Mouse (Mus musculus): ENCODE measurements around the gene 9230102O04Rik. TPM values are rescaled to one million over a fixed set of nuclear protein-coding genes. Genes with fewer than 3 reads are reported as not detected.

The 9230102O04Rik gene
- polyA plus RNA-seq, 2 experiments: not detected

GRCm38 (mm10) chr2:9871141-9871716 lies 18.1 kb downstream of the 9230102O04Rik start:
- no peak overlapping the region for H3K9ac ChIP-seq (ENCODE audit: low read depth, low read length, severe bottlenecking)
- H3K4me1 ChIP-seq (ENCODE audit: control insufficient read depth, insufficient read depth, low read length): no peaks in the 10 kb centered on the region; the same call in 1 of the 2 replicates
- H3K9me3 ChIP-seq (ENCODE audit: control insufficient read depth, low read length): no peaks in the 10 kb centered on the region
- no peak overlapping the region for H3K27ac ChIP-seq (replicated peaks; ENCODE audit: low read depth, low read length)
- no peak for DNase-seq (ENCODE audit: low spot score)
- WGBS: 32% methylated on average over 4 of the region's 4 CpGs
- ATAC-seq (ENCODE audit: low FRiP score, low read depth): no peak
- H3K36me3 ChIP-seq (ENCODE audit: control insufficient read depth, insufficient read depth, low read length): no peaks in the 10 kb centered on the region
- H3K4me2 ChIP-seq (replicated peaks; ENCODE audit: low read depth, low read length, severe bottlenecking): no peak overlapping the region
- H3K4me3 ChIP-seq (replicated peaks; ENCODE audit: low read length): no peak overlapping the region
- no peak for TF ChIP-seq POLR2A (IDR thresholded peaks at IDR 0.05; ENCODE audit: borderline replicate concordance, extremely low read depth, insufficient read depth, insufficient read length)
- H3K27me3 ChIP-seq (ENCODE audit: control insufficient read depth, insufficient read depth, low read length): peaks cover 71% of the 10 kb centered on the region

- Histone ChIP-seq H3K4me1 (ENCODE audit: control insufficient read depth, insufficient read depth, low read length) (no peaks in the 10 kb centered on the region), H3K27me3 (ENCODE audit: control insufficient read depth, insufficient read depth, low read length) (peaks cover 31% of the 10 kb centered on the region; the same call in 1 of the 2 replicates), H3K4me3 (replicated peaks; ENCODE audit: low read length) (no peak overlapping the region), H3K36me3 (ENCODE audit: control insufficient read depth, insufficient read depth, low read length) (no peaks in the 10 kb centered on the region), H3K9me3 (ENCODE audit: control insufficient read depth, low read length) (no peaks in the 10 kb centered on the region), H3K27ac (replicated peaks; ENCODE audit: low read depth, low read length) (no peak overlapping the region), H3K9ac (ENCODE audit: low read depth, low read length, severe bottlenecking) (no peak overlapping the region), H3K4me2 (replicated peaks; ENCODE audit: low read depth, low read length, severe bottlenecking) (no peak overlapping the region)
- ATAC-seq (ENCODE audit: low FRiP score, low read depth) (no peak), DNase-seq (ENCODE audit: low spot score) (no peak)
- 48% methylated on average over 12 of the region's 12 CpGs for WGBS
- TF ChIP-seq POLR2A (IDR thresholded peaks at IDR 0.05; ENCODE audit: borderline replicate concordance, extremely low read depth, insufficient read depth, insufficient read length): no peak
These were observed 22.1 kb downstream of the 9230102O04Rik start for GRCm38 (mm10) chr2:9867092-9867825.

GRCm38 (mm10) chr2:9860698-9861097 lies 28.6 kb downstream of the 9230102O04Rik start:
- ATAC-seq (ENCODE audit: low FRiP score, low read depth): no peak
- H3K27ac ChIP-seq (replicated peaks; ENCODE audit: low read depth, low read length): no peak overlapping the region
- H3K9me3 ChIP-seq (ENCODE audit: control insufficient read depth, low read length): no peaks in the 10 kb centered on the region
- H3K4me2 ChIP-seq (replicated peaks; ENCODE audit: low read depth, low read length, severe bottlenecking): no peak overlapping the region
- WGBS: 85% methylated on average over 5 of the region's 5 CpGs
- no peak overlapping the region for H3K4me3 ChIP-seq (replicated peaks; ENCODE audit: low read length)
- H3K36me3 ChIP-seq (ENCODE audit: control insufficient read depth, insufficient read depth, low read length): no peaks in the 10 kb centered on the region
- H3K9ac ChIP-seq (ENCODE audit: low read depth, low read length, severe bottlenecking): no peak overlapping the region
- H3K27me3 ChIP-seq (ENCODE audit: control insufficient read depth, insufficient read depth, low read length): no peaks in the 10 kb centered on the region
- H3K4me1 ChIP-seq (ENCODE audit: control insufficient read depth, insufficient read depth, low read length): no peaks in the 10 kb centered on the region
- no peak for DNase-seq (ENCODE audit: low spot score)
- no peak for TF ChIP-seq POLR2A (IDR thresholded peaks at IDR 0.05; ENCODE audit: borderline replicate concordance, extremely low read depth, insufficient read depth, insufficient read length)

- 59% methylated on average over 4 of the region's 4 CpGs for WGBS
- TF ChIP-seq POLR2A (IDR thresholded peaks at IDR 0.05; ENCODE audit: borderline replicate concordance, extremely low read depth, insufficient read depth, insufficient read length): no peak
- H3K9ac ChIP-seq (ENCODE audit: low read depth, low read length, severe bottlenecking): no peak overlapping the region
- no peak overlapping the region for H3K4me3 ChIP-seq (replicated peaks; ENCODE audit: low read length)
- DNase-seq (ENCODE audit: low spot score): no peak
- ATAC-seq (ENCODE audit: low FRiP score, low read depth): no peak
- no peak overlapping the region for H3K27ac ChIP-seq (replicated peaks; ENCODE audit: low read depth, low read length)
- H3K36me3 ChIP-seq (ENCODE audit: control insufficient read depth, insufficient read depth, low read length): no peaks in the 10 kb centered on the region
- no peaks in the 10 kb centered on the region for H3K27me3 ChIP-seq (ENCODE audit: control insufficient read depth, insufficient read depth, low read length)
- H3K4me1 ChIP-seq (ENCODE audit: control insufficient read depth, insufficient read depth, low read length): no peaks in the 10 kb centered on the region
- H3K4me2 ChIP-seq (replicated peaks; ENCODE audit: low read depth, low read length, severe bottlenecking): no peak overlapping the region
- no peaks in the 10 kb centered on the region for H3K9me3 ChIP-seq (ENCODE audit: control insufficient read depth, low read length)
These were observed 33.5 kb downstream of the 9230102O04Rik start for GRCm38 (mm10) chr2:9855861-9856260.

- ATAC-seq (ENCODE audit: low FRiP score, low read depth): no peak
These were observed 36.3 kb downstream of the 9230102O04Rik start for GRCm38 (mm10) chr2:9852851-9853576.

More at GRCm38 (mm10) chr2:9852851-9853576, 36.3 kb downstream of the 9230102O04Rik start:
- Histone ChIP-seq H3K36me3 (ENCODE audit: control insufficient read depth, insufficient read depth, low read length) (no peaks in the 10 kb centered on the region), H3K4me1 (ENCODE audit: control insufficient read depth, insufficient read depth, low read length) (no peaks in the 10 kb centered on the region), H3K27me3 (ENCODE audit: control insufficient read depth, insufficient read depth, low read length) (no peaks in the 10 kb centered on the region), H3K9me3 (ENCODE audit: control insufficient read depth, low read length) (no peaks in the 10 kb centered on the region), H3K4me3 (replicated peaks; ENCODE audit: low read length) (no peak overlapping the region), H3K9ac (ENCODE audit: low read depth, low read length, severe bottlenecking) (no peak overlapping the region), H3K4me2 (replicated peaks; ENCODE audit: low read depth, low read length, severe bottlenecking) (no peak overlapping the region), H3K27ac (replicated peaks; ENCODE audit: low read depth, low read length) (no peak overlapping the region)
- DNase-seq (ENCODE audit: low spot score): no peak
- WGBS: 39% methylated on average over 13 of the region's 13 CpGs
- TF ChIP-seq POLR2A (IDR thresholded peaks at IDR 0.05; ENCODE audit: borderline replicate concordance, extremely low read depth, insufficient read depth, insufficient read length): no peak
